Mouse (Mus musculus) adrenal gland, adult (tissue): ENCODE measurements around the gene Igfbp1.

Experiments used
- DNase-seq, 2 experiments: peaks; one replicate each; pipeline ENCODE4 v3.0.0; 2022 to 2023; ENCODE audit warnings: low spot score in 1 of 2; ENCODE audit not compliant: inconsistent age in 2 of 2

Igfbp1 gene

DNA sequence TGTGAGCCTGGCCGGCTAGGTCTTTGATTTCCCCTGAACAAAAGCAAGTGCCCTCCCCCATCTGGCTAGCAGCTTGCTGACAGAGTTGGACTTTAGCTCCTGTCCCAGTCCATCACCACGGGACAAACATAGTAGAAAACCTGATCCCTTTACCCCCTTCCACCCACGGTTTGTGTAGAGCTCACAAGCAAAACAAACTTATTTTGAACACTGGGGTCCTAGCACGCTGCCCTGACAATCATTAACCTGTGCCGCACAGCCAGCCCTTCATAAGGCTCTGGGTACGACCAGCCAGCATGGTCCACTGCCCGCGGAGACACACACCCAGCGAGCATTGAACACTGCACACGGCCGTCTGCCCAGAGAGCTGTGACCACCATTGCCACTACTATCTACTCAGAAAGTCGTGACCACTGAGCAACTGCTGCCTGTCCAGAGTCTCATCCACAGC lies at the start of gene Igfbp1:
Igfbp1 (plus strand) TSS at position 292 of the 451 bp plus-strand sequence.
- no peak for DNase-seq

DNA sequence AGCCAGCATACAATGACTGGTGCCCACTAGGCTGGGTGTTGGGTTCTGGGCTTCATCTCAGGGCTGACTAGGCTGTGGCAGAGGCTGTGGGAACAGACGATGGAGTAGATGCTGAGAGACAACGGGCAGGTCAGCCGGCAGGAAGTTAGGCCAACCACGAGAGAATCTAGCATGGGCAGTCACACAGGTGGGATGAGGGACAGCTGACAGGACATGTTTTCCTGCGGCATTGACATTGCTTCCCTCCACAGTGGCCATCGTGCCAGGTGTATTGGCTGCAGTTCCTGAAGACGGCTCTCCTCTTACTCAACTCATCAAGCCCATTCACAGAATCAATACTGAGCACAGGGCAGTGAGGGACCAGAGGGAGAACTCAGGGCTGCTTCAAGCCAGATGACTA lies 49.6 kb upstream of the Igfbp1 start:
- DNase-seq = no peak

DNA sequence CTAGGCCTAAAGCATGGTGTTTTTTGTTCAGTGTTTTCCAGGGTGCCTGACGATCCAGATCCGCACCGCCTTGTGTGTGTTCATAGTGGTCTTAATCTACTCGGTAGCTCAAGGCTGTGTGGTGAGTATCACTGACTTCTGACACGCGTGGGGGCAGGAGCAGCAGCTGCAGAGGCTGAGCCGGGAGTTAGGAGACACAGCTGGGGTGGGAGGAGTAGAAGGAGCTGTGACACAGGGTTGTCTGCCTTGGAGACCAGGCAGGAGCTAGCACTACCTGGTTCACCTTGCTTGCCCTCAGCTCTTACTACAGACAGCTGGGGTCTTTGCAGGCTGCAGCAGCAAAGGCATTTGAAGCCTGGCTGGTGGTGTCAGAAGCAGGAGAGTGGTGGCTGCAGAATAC lies 48.1 kb upstream of the Igfbp1 start:
- DNase-seq = no peak

DNA sequence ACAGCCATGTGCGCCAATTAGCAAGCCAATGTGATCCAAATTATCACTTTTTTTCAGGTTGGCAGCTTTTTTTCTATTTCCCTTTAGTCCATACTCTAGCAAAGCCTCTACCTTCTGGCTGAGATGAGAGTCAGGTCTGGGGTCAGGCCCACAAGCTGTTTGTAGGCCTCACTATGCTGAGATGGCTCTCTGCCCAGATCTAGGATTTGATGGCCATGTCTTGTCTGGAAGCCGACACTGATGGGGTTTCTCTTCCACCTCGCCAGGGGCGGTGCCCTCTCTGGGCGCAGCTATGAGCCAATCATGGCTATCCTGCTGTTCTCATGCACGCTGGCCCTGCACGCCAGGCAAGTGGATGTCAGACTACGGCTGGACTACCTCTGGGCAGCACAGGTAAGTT lies 47.1 kb upstream of the Igfbp1 start:
- no peak for DNase-seq

DNA sequence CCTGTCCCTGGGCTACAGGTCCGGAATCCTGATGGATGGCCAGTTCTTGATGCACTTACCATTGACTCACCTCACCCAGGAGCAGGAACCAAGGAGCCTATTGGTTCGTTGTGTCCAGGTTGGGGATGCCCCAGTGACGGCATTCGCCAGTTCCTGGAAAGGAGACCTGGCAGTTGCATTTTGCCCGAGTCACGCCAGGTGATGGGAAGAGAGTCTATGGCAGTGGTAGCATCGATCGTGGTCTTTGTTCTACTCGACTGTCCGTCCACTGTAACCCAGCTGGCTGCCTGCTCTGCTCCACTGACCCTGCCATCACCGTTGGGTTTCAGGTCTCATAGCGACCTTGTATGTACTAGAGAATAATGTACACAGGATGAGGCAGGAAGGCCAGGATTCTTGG lies 45.2 kb upstream of the Igfbp1 start:
- DNase-seq = no peak

DNA sequence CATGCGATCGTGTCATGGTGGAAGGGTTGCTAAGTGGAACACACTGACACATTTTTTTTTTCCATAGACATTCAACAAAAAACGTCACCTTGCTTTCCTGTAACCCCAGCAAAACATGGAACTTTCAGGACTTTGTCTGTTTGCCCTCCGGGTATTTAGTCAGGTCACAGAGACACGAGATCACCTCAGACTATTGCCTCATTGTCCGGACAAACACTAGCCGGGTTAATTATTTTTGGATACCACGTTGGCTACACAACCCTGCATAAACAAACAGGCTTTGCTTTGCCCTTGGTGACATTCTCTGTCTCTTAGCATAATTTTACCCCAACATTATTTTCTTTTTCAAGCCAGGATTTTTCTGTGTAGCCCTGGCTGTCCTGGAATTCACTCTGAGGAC lies 44.5 kb upstream of the Igfbp1 start:
- DNase-seq = no peak

DNA sequence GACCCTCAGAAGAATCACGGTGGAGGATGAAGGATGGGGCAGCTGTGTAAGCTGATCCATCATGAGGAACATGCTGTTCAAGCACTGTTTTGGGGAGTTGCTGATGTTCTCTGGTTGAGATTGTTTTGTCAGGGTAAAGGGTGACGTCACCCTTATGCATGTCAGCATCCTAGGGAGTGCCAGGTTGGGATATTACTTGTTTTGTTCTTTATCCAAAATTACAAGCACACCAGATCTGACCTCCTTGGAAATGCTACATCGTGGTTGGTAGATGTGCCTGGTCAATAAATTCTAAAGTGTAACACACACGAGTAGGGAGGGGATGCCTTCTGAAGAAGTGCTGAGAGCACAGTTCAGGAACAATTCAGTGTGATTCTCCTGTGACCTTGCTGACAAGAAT lies 41.2 kb upstream of the Igfbp1 start:
- DNase-seq = no peak

DNA sequence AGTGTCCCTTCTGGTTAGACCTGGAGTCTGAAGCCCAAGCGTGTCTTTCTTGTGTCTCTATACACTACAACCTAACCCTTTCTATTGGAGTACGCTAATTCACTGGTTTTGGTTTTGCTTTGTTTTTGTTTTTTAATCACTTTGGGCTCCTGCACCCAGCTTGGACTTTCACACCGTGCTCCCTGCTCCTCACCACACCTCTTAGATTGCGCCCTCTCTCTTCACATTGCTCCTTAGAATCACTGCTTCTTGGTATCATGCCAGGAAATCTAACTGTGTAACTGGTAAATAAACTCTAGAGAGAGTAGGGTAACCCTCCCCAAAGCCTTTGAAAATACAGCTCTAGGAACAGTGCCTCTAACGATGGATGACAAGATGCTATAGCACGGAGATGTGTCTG lies 39.4 kb upstream of the Igfbp1 start:
- no peak for DNase-seq

DNA sequence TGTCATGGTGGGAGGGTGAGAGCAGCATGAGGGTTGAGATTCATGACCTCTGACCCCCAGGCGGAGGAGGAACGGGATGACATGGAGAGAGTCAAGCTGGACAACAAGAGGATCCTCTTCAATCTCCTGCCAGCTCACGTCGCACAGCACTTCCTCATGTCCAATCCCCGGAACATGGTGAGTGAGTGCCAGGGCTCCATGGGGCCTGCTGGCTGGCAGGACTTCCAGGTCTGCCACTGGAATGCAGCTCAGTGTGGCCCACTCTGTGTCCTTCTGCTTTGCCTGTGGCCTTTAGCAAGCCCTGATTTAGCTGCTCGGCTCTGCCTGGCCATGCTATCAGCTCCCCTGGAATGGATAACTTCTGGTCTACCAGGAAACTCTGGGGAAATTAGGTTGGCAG lies 37.4 kb upstream of the Igfbp1 start:
- no peak for DNase-seq

DNA sequence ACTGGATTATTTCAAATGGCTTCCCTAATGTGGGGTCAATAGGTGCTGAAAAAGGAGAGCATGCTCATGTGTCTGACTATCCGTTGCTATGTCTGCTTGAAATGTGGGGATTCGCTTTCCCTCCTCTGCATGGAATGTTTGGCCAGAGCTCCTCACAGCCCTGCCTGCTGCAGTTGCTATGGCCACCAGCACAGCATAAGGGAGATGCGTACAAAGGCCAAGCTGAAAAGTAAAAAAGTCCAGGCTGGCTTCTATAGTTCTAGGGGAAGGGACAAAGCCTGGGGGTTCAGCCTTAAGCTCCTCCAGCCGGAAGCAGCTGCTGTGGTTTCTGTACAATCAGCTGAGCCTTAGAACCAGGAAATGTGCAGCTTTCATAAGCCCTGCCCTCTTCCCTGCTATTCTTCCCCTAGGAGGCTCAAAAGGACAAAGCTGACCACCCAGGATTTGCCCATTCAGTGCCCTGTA lies 36.9 kb upstream of the Igfbp1 start:
- no peak for DNase-seq

DNA sequence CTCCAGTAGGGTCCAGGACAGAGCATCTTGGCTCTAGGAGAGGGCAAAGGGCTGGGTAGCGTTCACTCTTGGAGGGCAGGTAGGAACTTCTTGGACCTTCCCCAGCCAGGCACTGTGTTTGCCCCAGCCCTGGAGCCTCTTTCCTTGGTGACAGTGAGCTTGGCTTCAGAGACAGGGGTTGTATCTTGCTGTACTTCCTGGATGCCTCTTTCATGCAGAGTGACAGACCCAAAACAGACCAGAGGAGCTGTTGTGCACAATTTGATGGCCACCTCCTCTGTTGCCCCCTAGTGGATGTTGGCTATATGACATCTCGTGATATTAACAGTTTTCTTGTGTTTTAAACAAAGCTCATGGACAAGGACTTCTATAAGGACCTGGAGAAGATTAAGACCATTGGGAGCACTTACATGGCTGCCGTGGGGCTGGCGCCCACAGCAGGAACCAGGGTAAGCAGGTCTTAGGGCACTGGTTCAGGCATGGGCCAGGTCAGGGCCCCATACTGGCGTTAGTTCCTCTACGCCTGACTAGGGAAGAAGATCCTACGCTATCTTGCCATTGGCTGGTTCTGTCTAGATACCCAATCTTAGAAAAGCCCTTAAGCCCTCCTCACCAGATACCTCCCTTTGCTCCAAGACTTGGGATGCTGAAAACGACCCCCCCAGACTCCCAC lies 35.9 kb upstream of the Igfbp1 start:
- DNase-seq = peak in 1 of 2 experiments; percentile 64

DNA sequence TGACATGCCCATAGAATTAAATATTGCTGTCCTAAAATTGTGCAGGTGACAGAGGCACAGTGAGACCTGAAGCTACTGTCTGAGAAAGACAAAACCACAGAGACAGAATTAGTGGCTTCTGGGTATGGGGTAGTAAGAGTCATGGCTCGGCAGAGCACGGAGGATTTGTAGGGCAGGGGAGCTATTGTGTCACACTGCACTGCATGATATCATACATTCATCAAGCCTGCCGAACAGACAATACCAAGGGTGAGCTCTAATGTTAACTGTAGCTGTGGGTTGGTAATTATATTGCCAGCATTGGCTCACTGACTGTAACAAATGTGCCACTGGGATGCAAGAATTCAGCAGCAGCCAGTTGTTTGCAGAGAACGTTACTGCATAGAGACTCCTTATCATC lies 33.2 kb upstream of the Igfbp1 start:
- no peak for DNase-seq

DNA sequence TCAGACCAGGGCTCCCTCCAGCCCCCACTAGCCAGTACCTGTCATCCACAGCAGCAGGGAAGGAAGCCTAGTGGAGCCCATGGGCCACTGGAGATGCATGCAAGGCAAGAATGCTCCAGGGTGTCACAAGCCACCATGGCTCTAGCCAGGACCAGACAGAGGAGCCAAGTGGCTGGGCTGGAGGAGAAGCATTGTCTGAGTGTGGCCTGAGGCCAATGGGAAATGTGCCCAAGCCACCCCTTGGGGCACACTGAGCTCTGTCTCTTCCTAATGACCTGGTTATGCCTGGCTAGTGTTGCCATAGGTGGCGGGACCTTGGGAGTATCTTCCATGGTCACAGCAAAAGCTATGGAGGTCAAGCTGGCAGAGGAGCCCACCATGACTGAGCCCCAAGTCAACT lies 27.9 kb upstream of the Igfbp1 start:
- no peak for DNase-seq

DNA sequence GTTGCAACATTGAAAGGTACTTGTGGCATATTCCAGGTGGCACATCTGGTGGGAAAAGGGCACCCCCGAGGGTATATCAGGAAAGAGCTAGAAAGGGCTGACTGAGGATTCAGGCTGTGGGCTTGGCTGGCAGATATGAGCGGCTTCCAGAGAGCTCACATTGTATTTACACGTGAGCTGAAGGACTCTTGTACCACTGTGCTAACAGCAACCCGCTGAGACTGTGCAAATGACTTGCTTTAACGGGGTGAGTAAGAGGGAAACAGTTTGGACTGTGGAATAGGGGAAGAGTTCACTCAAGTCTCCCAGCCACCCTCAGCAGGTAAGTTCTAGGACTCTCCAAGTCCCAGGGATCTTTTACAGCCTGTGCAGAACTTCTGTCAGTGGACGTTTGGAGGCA lies 23.9 kb upstream of the Igfbp1 start:
- no peak for DNase-seq

DNA sequence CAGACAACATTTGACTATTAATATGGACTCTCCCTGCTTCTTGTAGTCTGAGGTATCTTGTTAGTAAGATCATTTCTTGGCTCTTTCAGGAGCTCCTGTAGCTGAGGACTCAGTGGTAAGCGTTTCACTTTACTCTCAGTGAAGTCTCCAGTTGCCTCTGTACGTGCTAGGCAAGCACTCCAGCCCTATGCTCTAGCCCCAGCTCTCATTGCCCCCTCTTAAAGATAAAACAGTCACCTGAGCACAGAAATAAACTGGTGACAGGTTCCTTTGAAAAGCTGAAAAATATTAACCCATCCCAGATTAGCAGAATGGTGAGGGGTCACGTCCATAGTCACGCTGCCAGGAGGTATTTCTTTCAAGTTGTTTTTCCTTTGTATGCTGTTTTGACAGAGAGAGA lies 18.9 kb upstream of the Igfbp1 start:
- no peak for DNase-seq

DNA sequence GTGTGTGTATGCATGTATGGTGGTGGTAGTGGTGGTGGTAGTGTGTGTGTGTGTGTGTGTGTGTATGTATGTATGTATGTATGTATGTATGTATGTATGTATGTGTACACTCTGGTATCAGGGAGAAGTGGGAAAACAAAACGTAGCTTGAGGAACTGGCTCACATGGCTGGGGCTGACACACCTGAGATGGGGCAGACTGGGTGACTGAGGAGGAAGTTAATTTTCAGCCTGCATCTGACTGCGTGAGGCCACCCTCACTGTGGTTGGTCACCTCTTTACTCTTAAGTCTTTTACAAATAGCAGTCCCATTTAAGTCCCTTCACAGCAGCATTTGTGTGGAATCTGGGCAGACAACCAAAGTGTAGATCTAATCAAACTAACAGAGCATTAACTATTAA lies 18.3 kb upstream of the Igfbp1 start:
- DNase-seq = no peak

DNA sequence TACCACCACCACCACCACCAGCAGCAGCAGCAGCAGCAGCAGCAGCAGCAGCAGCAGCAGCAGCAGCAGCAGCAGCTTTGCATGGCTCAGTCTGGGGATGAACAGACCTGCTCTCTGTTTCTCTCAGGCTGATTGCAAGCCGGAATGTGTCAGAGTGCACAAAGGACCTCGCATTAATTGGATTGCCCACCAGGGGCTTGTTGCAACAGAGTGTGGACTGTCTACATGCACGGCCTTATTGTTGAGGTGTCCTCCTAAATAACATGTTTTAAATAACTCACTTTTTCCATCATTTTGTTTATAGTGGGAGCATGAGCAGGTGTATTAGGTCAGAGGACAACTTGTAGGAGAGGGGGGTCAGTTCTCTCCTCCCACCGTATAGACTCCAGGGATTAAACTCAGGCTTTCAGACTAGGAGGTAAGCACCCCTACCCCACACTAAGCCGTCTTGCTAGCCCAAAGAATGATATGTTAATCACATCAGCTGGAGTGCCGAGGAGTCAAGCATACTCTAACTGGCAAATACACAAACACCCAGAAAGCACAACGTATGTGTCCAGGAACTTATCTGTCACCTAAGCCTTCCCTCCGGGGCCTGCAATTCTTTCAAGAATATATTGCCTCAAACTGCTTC lies 15.1 kb upstream of the Igfbp1 start:
- no peak for DNase-seq

DNA sequence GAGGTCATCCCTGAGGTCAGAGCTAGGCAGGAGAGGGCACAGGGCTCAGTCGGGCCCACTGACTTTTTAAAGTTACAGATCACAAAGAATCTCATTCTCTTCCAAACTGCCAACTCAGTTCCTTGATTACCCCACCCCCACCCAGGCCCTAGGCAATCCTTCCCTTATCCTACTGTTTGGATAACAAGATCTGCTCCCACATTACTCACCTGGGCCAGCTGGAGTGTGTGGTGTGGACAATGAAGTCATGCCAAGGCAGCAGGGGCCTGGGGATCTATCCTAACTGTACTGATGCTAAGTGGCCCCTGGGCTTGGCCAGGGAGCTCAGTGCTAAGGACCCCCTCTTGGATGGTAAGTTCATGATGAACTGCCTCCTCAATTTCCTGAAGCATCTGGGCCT lies 13.2 kb upstream of the Igfbp1 start:
- no peak for DNase-seq

DNA sequence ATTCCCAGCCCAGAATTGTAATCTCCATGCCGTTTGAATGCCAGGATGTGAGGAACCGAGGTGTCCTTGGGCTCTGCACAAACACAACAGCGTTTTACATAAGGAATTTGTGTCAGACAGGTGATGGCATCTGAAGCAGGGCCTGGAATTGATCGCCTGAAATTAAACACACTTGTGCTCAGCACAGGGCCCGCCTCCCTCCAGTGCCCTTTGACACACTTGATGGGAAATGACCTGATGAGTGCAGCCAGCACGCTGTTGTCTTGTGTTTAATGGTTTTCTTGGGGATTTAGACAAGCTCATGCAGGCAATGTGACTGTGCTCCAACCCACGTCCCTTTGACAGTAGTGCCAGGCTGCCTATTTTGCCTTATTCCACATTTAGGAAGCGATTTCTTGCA lies 10.1 kb upstream of the Igfbp1 start:
- DNase-seq = no peak

DNA sequence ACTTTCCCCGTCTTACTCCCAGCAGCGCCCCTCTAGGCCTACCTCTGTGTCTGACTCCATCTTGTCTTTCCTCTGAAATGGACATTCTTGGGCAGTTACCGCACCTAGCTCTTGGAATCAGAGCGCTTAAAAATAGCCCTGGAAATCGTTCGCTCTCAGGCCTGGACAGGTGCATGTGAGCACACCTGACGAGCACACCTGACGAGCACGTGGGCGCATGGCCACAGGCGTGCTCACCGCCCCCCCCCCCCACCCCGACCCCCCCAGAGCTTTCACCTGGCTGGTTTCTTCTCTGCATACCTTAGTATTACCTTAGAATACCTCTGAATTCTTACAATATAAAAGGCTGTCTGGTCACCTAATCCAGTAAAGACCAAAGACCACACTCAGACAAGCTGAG lies 9.1 kb upstream of the Igfbp1 start, which contains the start of gene Gm11985:
Gm11985 (minus strand) TSS at position 101 of the 400 bp plus-strand sequence.
- DNase-seq = no peak

DNA sequence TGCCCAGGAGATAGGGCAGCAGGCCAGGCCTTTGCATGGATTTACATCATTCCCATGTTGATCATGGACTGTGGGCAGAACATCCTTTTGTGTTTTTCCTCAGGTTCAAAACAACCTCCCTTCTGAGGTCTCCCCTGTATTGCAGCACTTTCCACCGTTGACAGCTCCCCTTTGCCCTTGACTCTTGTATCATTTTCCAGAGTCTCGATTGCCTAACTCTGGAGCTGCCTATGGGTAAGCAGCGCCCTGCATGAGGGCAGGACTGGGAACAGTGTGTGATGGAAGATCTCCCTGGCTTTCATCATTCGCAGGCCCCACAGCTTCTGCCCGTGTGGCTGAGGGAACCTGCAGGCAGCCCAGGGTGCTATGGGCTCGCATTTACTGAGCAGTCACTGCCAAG lies 4.9 kb upstream of the Igfbp1 start:
- no peak for DNase-seq

DNA sequence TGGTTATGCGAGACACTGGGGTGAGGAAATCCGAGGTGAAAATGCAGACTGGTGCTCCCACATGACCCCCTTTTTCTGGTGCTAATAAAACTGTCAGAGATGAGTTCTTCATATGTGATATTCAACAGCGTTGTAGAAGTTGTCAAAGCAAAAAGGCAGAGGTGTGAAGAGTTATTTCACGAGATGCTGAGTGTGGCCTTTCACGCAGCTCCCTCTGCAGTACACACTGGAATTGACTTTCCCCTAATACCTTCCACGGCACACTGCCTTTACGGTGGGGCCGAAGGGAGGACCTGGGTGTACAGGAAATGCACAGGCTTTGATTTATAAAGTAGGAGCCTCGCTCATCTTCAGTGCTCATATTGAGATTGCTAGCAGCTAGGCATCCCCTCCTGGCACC lies 4.4 kb upstream of the Igfbp1 start:
- DNase-seq = no peak
